Mouse (Mus musculus) forebrain, embryonic 16.5 days (tissue): ENCODE results near the gene Pnp. TPM values are rescaled to one million over a fixed set of nuclear protein-coding genes. Genes with fewer than 3 reads are reported as not detected.
A peak's percentile ranks its signal among the peaks of the same experiment; 100 is the strongest.
"Not testable (repeated sequence)": the region's sequence is repeated elsewhere in the genome, so short reads cannot be mapped to it uniquely, and the experiment has no call there.

Experiments
- ATAC-seq: fragments of 200-750 bp; cut with Nextera tagmentation; 2 replicates; pipeline ENCODE4 v1.8.0; 2017; ENCODE audit warnings: mild to moderate bottlenecking, moderate library complexity
- H3K27ac ChIP-seq: fragments of 300-500 bp; sonication (generic); 2 replicates; pipeline ENCODE4 v1.5.1; 2014; ENCODE audit warnings: low read length, control low read depth
- H3K27me3 ChIP-seq: fragments of 300-500 bp; sonication (generic); replicated peaks from 2 replicates; pipeline ENCODE4 v1.6.1; 2014; ENCODE audit warnings: low read length; ENCODE audit not compliant: control insufficient read depth, insufficient read depth
- H3K36me3 ChIP-seq: fragments of 300-500 bp; sonication (generic); 2 replicates; pipeline ENCODE4 v1.6.1; 2014; ENCODE audit not compliant: control insufficient read depth, insufficient read depth
- H3K4me1 ChIP-seq: fragments of 300-500 bp; sonication (generic); replicated peaks from 2 replicates; pipeline ENCODE4 v1.6.1; 2014; ENCODE audit warnings: low read length; ENCODE audit not compliant: control insufficient read depth, insufficient read depth
- H3K4me2 ChIP-seq: fragments of 300-500 bp; sonication (generic); 2 replicates; pipeline ENCODE4 v1.6.1; 2014; ENCODE audit warnings: mild to moderate bottlenecking, low read length, control low read depth
- H3K4me3 ChIP-seq: fragments of 300-500 bp; sonication (generic); replicated peaks from 2 replicates; pipeline ENCODE4 v1.5.1; 2014; ENCODE audit warnings: mild to moderate bottlenecking, low read length, control low read depth
- H3K9ac ChIP-seq: fragments of 300-500 bp; sonication (generic); replicated peaks from 2 replicates; pipeline ENCODE4 v1.6.1; 2014; ENCODE audit warnings: low read depth, low read length, control low read depth
- H3K9me3 ChIP-seq: fragments of 300-500 bp; sonication (generic); 2 replicates; pipeline ENCODE4 v1.6.1; 2016; ENCODE audit warnings: low read length; ENCODE audit not compliant: control insufficient read depth
- WGBS: fragments of 180-500 bp; shearing (Covaris S2); extraction: QIAGEN DNeasy Blood & Tissue Kit; methylation state at CpG from one replicate; pipeline ENCODE4 v1.1.7; 2014; 5-methylcytosine and 5-hydroxymethylcytosine counted together
- polyA plus RNA-seq: library from polyadenylated mRNA; unstranded; fragments of >200 nt; fragmentation: Nextera tagmentation; extraction: Ambion mirVana; gene quantifications from 2 replicates; pipeline ENCODE4 v1.2.1, GENCODE M21; 2015

Gene Pnp
- polyA plus RNA-seq, 1 experiment from 2014 or later = 17.2 TPM

GRCm38 (mm10) chr14:50969558-50970544 is 39.0 kb downstream of the Pnp start:
- no peak overlapping the region for H3K27ac ChIP-seq
- no peak overlapping the region for H3K9ac ChIP-seq
- no peaks in the 10 kb centered on the region for H3K36me3 ChIP-seq
- 7% methylated on average over 12 of the region's 12 CpGs for WGBS
- H3K9me3 ChIP-seq = no peaks in the 10 kb centered on the region
- 0 out of 2 replicates have a peak overlapping the region, but pooled peaks have one; percentile 1 for H3K4me2 ChIP-seq
- ATAC-seq = peak; percentile 83
- H3K4me3 ChIP-seq = no peak overlapping the region
- H3K27me3 ChIP-seq = no peaks in the 10 kb centered on the region
- H3K4me1 ChIP-seq = peaks cover 6% of the 10 kb centered on the region; the same call in 1 of the 2 replicates

GRCm38 (mm10) chr14:50970822-50971221 is 39.9 kb downstream of the Pnp start:
- WGBS = 82% methylated on average over 1 of the region's 1 CpGs
- no peaks in the 10 kb centered on the region for H3K9me3 ChIP-seq
- ATAC-seq = no peak
- no peak overlapping the region for H3K9ac ChIP-seq
- no peaks in the 10 kb centered on the region for H3K27me3 ChIP-seq
- no peaks in the 10 kb centered on the region for H3K36me3 ChIP-seq
- H3K27ac ChIP-seq = no peak overlapping the region
- no peak overlapping the region for H3K4me3 ChIP-seq
- H3K4me2 ChIP-seq = no peak overlapping the region
- H3K4me1 ChIP-seq = peaks cover 6% of the 10 kb centered on the region; the same call in 1 of the 2 replicates

GRCm38 (mm10) chr14:50973054-50973453 is 42.2 kb downstream of the Pnp start:
- H3K4me3 ChIP-seq, H3K36me3 ChIP-seq, H3K27me3 ChIP-seq, ATAC-seq, H3K9me3 ChIP-seq, H3K9ac ChIP-seq, H3K27ac ChIP-seq, H3K4me2 ChIP-seq, H3K4me1 ChIP-seq: not testable (repeated sequence)
- 85% methylated on average over 5 of the region's 5 CpGs for WGBS

GRCm38 (mm10) chr14:50973700-50974099 is 42.8 kb downstream of the Pnp start:
- no peaks in the 10 kb centered on the region for H3K36me3 ChIP-seq
- H3K4me1 ChIP-seq = peaks cover 6% of the 10 kb centered on the region; the same call in 1 of the 2 replicates
- no peak overlapping the region for H3K27ac ChIP-seq
- 16% methylated on average over 4 of the region's 4 CpGs for WGBS
- no peaks in the 10 kb centered on the region for H3K9me3 ChIP-seq
- H3K4me2 ChIP-seq = no peak overlapping the region
- no peaks in the 10 kb centered on the region for H3K27me3 ChIP-seq
- no peak for ATAC-seq
- H3K4me3 ChIP-seq = no peak overlapping the region
- H3K9ac ChIP-seq = no peak overlapping the region

- no peaks in the 10 kb centered on the region for H3K9me3 ChIP-seq
- 49% methylated on average over 5 of the region's 5 CpGs for WGBS
- no peaks in the 10 kb centered on the region; the same call in 1 of the 2 replicates for H3K4me1 ChIP-seq
- no peak for ATAC-seq
- no peak overlapping the region for H3K9ac ChIP-seq
- H3K4me2 ChIP-seq = no peak overlapping the region
- H3K4me3 ChIP-seq = no peak overlapping the region
- no peaks in the 10 kb centered on the region for H3K36me3 ChIP-seq
- H3K27me3 ChIP-seq = no peaks in the 10 kb centered on the region
- H3K27ac ChIP-seq = no peak overlapping the region
These were observed 44.1 kb downstream of the Pnp start for GRCm38 (mm10) chr14:50975001-50975400.

- ATAC-seq = no peak
- Histone ChIP-seq H3K27me3 (no peaks in the 10 kb centered on the region), H3K4me2 (no peak overlapping the region), H3K9me3 (no peaks in the 10 kb centered on the region), H3K4me3 (no peak overlapping the region), H3K36me3 (no peaks in the 10 kb centered on the region), H3K9ac (no peak overlapping the region), H3K4me1 (no peaks in the 10 kb centered on the region), H3K27ac (no peak overlapping the region)
- 6% methylated on average over 9 of the region's 9 CpGs for WGBS
These were observed 45.8 kb downstream of the Pnp start for GRCm38 (mm10) chr14:50976674-50977073.

- ATAC-seq, H3K27ac ChIP-seq, H3K4me2 ChIP-seq, H3K9me3 ChIP-seq, H3K4me3 ChIP-seq, H3K4me1 ChIP-seq, H3K27me3 ChIP-seq, H3K36me3 ChIP-seq, H3K9ac ChIP-seq: not testable (repeated sequence)
- 91% methylated on average over 6 of the region's 6 CpGs for WGBS
These were observed 47.6 kb downstream of the Pnp start for GRCm38 (mm10) chr14:50978451-50978850.

- no peaks in the 10 kb centered on the region for H3K4me1 ChIP-seq
- no peaks in the 10 kb centered on the region for H3K27me3 ChIP-seq
- H3K27ac ChIP-seq = no peak overlapping the region
- no peak overlapping the region for H3K9ac ChIP-seq
- H3K36me3 ChIP-seq = no peaks in the 10 kb centered on the region
- no peak for ATAC-seq
- no peaks in the 10 kb centered on the region for H3K9me3 ChIP-seq
- H3K4me2 ChIP-seq = no peak overlapping the region
- no peak overlapping the region for H3K4me3 ChIP-seq
These were observed 48.7 kb downstream of the Pnp start for GRCm38 (mm10) chr14:50979631-50980030.

- Histone ChIP-seq H3K27ac (no peak overlapping the region), H3K4me3 (no peak overlapping the region), H3K4me1 (no peaks in the 10 kb centered on the region), H3K36me3 (no peaks in the 10 kb centered on the region), H3K4me2 (no peak overlapping the region), H3K9me3 (no peaks in the 10 kb centered on the region), H3K27me3 (no peaks in the 10 kb centered on the region), H3K9ac (no peak overlapping the region)
- 57% methylated on average over 2 of the region's 2 CpGs for WGBS
- ATAC-seq = no peak
These were observed 50.3 kb downstream of the Pnp start for GRCm38 (mm10) chr14:50981207-50981606.
